Mouse (Mus musculus): Measurements from ENCODE around the gene Setd5. TPM values are rescaled to one million over a fixed set of nuclear protein-coding genes. Genes with fewer than 3 reads are reported as not detected.

The Setd5 gene
- total RNA-seq, 2 experiments from 2014 or later, result 46.1 to 81.1 TPM

- no peak for ATAC-seq (ENCODE audit: poor library complexity, severe bottlenecking)
Measured at GRCm38 (mm10) chr6:113179195-113179733, 102.1 kb downstream of the Setd5 start.

GRCm38 (mm10) chr6:113184163-113184562, 107.0 kb downstream of the Setd5 start:
- ATAC-seq (ENCODE audit: poor library complexity, severe bottlenecking), result no peak

- no peak for ATAC-seq (ENCODE audit: poor library complexity, severe bottlenecking)
Measured at GRCm38 (mm10) chr6:113184866-113185525, 107.8 kb downstream of the Setd5 start.

GRCm38 (mm10) chr6:113193765-113194460, 116.7 kb downstream of the Setd5 start:
- no peak for ATAC-seq (ENCODE audit: poor library complexity, severe bottlenecking)

- ATAC-seq (ENCODE audit: poor library complexity, severe bottlenecking), result no peak
Measured at GRCm38 (mm10) chr6:113194517-113194840, 117.3 kb downstream of the Setd5 start.

- no peak for ATAC-seq (ENCODE audit: poor library complexity, severe bottlenecking)
Measured at GRCm38 (mm10) chr6:113194841-113195595, 117.9 kb downstream of the Setd5 start, which contains the start of gene Lhfpl4. Gene Lhfpl4, minus strand, starts transcription at chr6:113195384.

- ATAC-seq (ENCODE audit: poor library complexity, severe bottlenecking), result no peak
Measured at GRCm38 (mm10) chr6:113195596-113195992, 118.4 kb downstream of the Setd5 start.

Other genes starting within 250 kb of the Setd5 start
- 3.5 and 6.1 TPM in 2 replicates for gene Srgap3, start 130.1 kb upstream of the Setd5 start, total RNA-seq (2015)
- 2.7 and 2.8 TPM in 2 replicates for gene Srgap3, start 130.1 kb upstream of the Setd5 start, total RNA-seq (2017)
- 50.0 and 50.4 TPM in 2 replicates for gene Thumpd3, start 31.1 kb upstream of the Setd5 start, total RNA-seq (2015)
- 40.8 and 48.5 TPM in 2 replicates for gene Thumpd3, start 31.1 kb upstream of the Setd5 start, total RNA-seq (2017)
- 0.18 TPM in 1 of 2 replicates, not detected in the other for gene Lhfpl4, start 118.0 kb downstream of the Setd5 start, total RNA-seq (2015)
- gene Lhfpl4, start 118.0 kb downstream of the Setd5 start, total RNA-seq (2017), result not detected in 2 replicates
- gene Mtmr14, start 160.5 kb downstream of the Setd5 start, total RNA-seq (2015), result 30.6 and 34.0 TPM in 2 replicates
- gene Mtmr14, start 160.5 kb downstream of the Setd5 start, total RNA-seq (2017), result 56.5 and 60.9 TPM in 2 replicates
- 0.20 and 0.30 TPM in 2 replicates for gene Cpne9, start 204.9 kb downstream of the Setd5 start, total RNA-seq (2015)
- 0.15 and 0.45 TPM in 2 replicates for gene Cpne9, start 204.9 kb downstream of the Setd5 start, total RNA-seq (2017)
- 47.0 and 47.6 TPM in 2 replicates for gene Brpf1, start 229.8 kb downstream of the Setd5 start, total RNA-seq (2015)
- gene Brpf1, start 229.8 kb downstream of the Setd5 start, total RNA-seq (2017), result 54.7 and 64.4 TPM in 2 replicates
- gene Ogg1, start 249.6 kb downstream of the Setd5 start, total RNA-seq (2015), result 10.6 and 12.0 TPM in 2 replicates
- gene Ogg1, start 249.6 kb downstream of the Setd5 start, total RNA-seq (2017), result 5.5 and 10.3 TPM in 2 replicates

Measured in megakaryocyte, adult 5-6 weeks (primary cell).